Mouse (Mus musculus) skeletal muscle tissue, postnatal 0 days (tissue): Measurements from ENCODE around the gene Dnajc3. TPM values are rescaled to one million over a fixed set of nuclear protein-coding genes. Genes with fewer than 3 reads are reported as not detected.

ENCODE experiments used
- polyA plus RNA-seq: library from polyadenylated mRNA; unstranded; fragments of >200 nt; fragmentation: Nextera tagmentation; extraction: Ambion mirVana; gene quantifications from 2 replicates; pipeline ENCODE4 v1.2.1, GENCODE M21; 2015

The Dnajc3 gene
- 17.7 and 21.2 TPM in 2 replicates for polyA plus RNA-seq

DNA sequence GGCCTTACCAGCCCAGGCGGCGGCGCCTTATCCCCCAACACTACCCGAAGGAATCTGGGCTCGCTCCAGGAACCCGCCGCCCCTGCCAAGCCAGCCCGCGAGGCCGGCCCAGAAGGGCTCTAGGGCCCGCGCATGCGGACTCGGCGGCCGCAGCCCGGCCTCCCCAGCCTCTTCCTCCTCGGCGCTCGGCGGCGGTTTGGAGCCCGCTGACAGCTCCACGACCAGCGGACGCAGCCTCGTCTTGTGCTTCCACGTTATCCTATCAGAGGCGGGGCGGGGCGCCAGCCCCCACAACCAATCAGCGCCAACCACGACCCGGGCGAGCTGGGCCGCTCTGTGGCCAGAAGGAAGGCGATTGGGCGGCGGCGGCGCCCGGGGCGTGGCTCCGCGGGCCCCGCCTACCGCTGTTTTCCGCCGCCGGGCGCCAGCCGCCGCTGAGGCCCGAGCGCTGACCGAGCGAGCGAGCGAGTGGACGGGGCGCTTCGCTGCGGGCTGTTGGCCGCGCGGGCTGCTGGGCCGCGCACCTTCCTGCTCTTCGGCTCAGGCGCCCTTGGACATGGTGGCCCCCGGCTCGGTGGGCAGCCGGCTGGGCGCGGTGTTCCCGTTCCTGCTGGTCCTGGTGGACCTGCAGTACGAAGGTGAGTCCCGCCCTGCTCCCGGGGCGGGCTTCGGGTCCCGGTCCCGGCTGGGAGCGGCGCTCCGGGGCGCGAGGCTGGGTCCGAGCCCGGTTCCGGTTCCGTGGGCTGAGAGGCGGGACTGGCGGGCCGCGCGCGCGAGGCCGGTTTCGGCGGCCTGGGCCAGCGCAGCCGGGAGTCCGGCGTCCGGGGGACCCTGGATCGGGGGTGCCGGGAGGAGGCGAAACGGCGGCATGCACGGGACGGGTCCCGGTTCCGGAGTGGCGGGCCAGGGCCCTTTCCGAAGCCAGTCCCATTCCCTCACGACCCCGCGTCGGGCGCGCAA lies at the start of gene Dnajc3:
Gene Dnajc3, plus strand, starts transcription at position 444 of the 960 bp plus-strand sequence.

DNA sequence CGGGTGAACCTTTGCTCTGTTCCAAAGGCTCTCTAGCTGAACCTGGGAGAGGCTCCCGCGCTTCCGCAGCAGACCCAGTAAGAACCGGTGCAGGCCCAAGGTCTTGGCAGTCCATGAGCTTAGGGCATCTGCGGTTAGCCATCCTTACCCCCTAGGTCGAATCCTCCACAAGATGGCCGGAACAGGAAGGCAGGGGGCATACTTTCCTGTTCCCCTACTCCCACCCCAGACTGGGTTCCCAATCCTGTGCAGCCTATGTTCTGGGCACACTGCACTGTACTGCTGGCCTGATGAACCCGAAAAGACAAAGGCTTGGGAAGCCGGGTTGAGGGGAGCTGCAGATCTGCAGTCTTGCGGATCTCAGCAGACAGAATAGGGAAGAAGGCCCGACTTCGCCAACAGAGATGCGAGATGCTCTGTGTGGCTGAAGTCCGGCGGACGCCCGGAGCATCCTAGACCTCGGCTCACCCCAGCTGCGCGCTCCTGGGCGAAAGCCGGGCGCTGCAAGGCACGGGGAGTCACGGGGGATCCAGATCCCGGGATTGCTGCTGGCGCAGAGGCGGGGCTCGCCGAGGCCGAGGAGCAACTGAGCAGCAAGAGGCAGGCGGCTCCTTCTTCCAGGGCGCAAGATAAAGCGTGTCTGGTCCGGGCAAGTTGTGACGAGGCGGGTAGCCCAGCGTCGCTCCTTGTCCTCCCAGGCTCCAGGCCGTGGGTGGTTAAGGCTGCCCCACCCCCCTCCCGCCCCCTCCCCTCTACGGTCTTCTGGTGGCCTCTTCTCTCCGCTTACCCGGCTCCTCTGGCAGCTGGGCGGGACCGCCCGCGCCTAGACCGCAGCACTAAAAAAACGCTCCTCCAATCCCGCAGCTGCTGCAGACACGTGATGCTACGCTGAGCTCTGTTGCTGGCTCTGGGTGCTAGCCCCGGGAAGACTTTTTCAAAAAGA lies 12.8 kb upstream of the Dnajc3 start, which contains the start of gene Dzip1:
Gene Dzip1, minus strand, starts transcription at position 788 of the 943 bp plus-strand sequence.

Other genes with a start within 250 kb of the Dnajc3 start
- 0.58 and 0.61 TPM in 2 replicates for gene Abcc4, start 231.8 kb upstream of the Dnajc3 start, polyA plus RNA-seq
- 0.36 and 0.40 TPM in 2 replicates for gene Cldn10, start 150.1 kb upstream of the Dnajc3 start, polyA plus RNA-seq
- 2.4 and 2.7 TPM in 2 replicates for gene Dzip1, start 12.5 kb upstream of the Dnajc3 start, polyA plus RNA-seq
- 7.1 and 7.7 TPM in 2 replicates for gene Uggt2, start 161.5 kb downstream of the Dnajc3 start, polyA plus RNA-seq
- not detected in 2 replicates for gene Hs6st3, start 200.4 kb downstream of the Dnajc3 start, polyA plus RNA-seq